Mouse (Mus musculus) small intestine, adult 2 months (tissue): ENCODE measurements around the gene Mphosph9.

Experiments
- CTCF ChIP-seq: fragments of 200-500 bp; IDR thresholded peaks from 2 replicates; pipeline ENCODE4 v1.5.1; 2012; ENCODE audit warnings: low read depth, mild to moderate bottlenecking, control low read depth, inconsistent platforms, low read length, moderate library complexity, mixed read lengths; ENCODE audit not compliant: insufficient replicate concordance, insufficient read length; ENCODE audit errors: extremely low read depth
- POLR2A ChIP-seq: fragments of 200-500 bp; IDR thresholded peaks from 2 replicates; pipeline ENCODE4 v1.6.1; 2012; ENCODE audit warnings: low read depth, mild to moderate bottlenecking, control low read depth, inconsistent platforms, low read length, moderate library complexity

DNA sequence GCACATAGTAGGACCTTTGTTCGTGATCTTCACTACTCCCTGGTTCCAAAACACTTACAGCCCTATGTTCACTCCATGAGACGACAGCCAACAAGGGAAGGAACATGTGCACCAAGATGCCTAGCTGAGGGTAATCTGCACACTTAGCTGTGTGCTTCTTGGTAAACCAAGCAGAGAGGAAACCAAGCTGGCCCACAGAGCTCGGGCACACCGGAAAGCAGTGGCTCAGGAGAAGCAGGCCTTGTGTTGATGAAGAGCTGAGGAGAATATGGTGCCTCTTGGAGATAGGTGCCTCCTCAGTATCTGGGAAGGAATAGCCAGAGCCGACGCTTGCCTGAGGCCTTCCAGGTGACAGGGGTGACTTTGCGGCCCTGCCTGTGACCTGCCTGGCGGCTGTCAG is 104.2 kb downstream of the Mphosph9 start:
- TF ChIP-seq CTCF (no peak), POLR2A (no peak)
